8 mouse cellular contexts compared by ENCODE assay signal in genomic region chr3:88145411-88145782, GRCm38 (mm10). TPM values are rescaled to one million over a fixed set of nuclear protein-coding genes. Genes with fewer than 3 reads are reported as not detected.
A peak's percentile ranks its signal among the peaks of the same experiment; 100 is the strongest.
DNase-seq lines count a peak whose midpoint lies in the region; ATAC-seq and TF ChIP-seq lines count a peak whose summit lies in the region.

No protein-coding gene starts in this region.

- no peaks in the 10 kb centered on the region for H3K27me3 ChIP-seq in spleen, adult 2 months (ENCODE audit: control insufficient read depth, insufficient read depth, low read length)
- H3K27me3 ChIP-seq in limb, embryonic 12.5 days, result no peaks in the 10 kb centered on the region
- H3K27me3 ChIP-seq in stomach, embryonic 16.5 days (ENCODE audit: control insufficient read depth, insufficient read depth, low read length), result no peaks in the 10 kb centered on the region

- no peak for TF ChIP-seq CTCF in spleen, adult 2 months (IDR thresholded peaks at IDR 0.05; ENCODE audit: extremely low read depth, insufficient read depth, insufficient read length, insufficient replicate concordance)

- WGBS in spleen, adult 2 months, result 4% methylated on average over 4 of the region's 4 CpGs
- WGBS in limb, embryonic 12.5 days, result 23% methylated on average over 4 of the region's 4 CpGs
- WGBS in stomach, embryonic 16.5 days, result 24% methylated on average over 4 of the region's 4 CpGs

- peaks cover 1% of the 10 kb centered on the region; the same call in 1 of the 2 replicates for H3K36me3 ChIP-seq in spleen, adult 2 months (ENCODE audit: control insufficient read depth, insufficient read depth, low read length)
- 0 out of 2 replicates have a peak, but pooled peaks cover 6% of the 10 kb centered on the region for H3K36me3 ChIP-seq in limb, embryonic 12.5 days
- no peaks in the 10 kb centered on the region for H3K36me3 ChIP-seq in stomach, embryonic 16.5 days (ENCODE audit: control insufficient read depth, insufficient read depth, low read length)

- peak overlapping the region; percentile 94 for H3K4me2 ChIP-seq in limb, embryonic 12.5 days
- peak overlapping the region; percentile 74 for H3K4me2 ChIP-seq in stomach, embryonic 16.5 days (ENCODE audit: low read depth, low read length)

- H3K4me1 ChIP-seq in spleen, adult 2 months (ENCODE audit: control insufficient read depth, insufficient read depth, insufficient read length), result peaks cover 67% of the 10 kb centered on the region
- H3K4me1 ChIP-seq in limb, embryonic 12.5 days (replicated peaks), result peaks cover 88% of the 10 kb centered on the region
- H3K4me1 ChIP-seq in stomach, embryonic 16.5 days (ENCODE audit: control insufficient read depth, insufficient read depth, low read length), result peaks cover 76% of the 10 kb centered on the region

- peak overlapping the region; percentile 98 for H3K27ac ChIP-seq in spleen, adult 2 months (ENCODE audit: insufficient read depth, low read length)
- H3K27ac ChIP-seq in limb, embryonic 12.5 days, result peak overlapping the region; percentile 56; the same call in 1 of the 2 replicates
- H3K27ac ChIP-seq in stomach, embryonic 16.5 days (ENCODE audit: low read length), result peak overlapping the region; percentile 7; the same call in 1 of the 2 replicates

- no peak for TF ChIP-seq POLR2A in spleen, adult 2 months (IDR thresholded peaks at IDR 0.05; ENCODE audit: low read depth, low read length)

- no peak for DNase-seq in spleen, adult 2 months (ENCODE audit: low read depth in 1 of 2, low spot score in 2 of 2)
- no peak for DNase-seq in spleen, adult 18-20 months
- DNase-seq in cerebellum, postnatal 10 days, result peak; percentile 69 to 76
- DNase-seq in heart, adult 8-10 months (ENCODE audit: low spot score), result peak; percentile 48
- no peak for DNase-seq in urinary bladder, postnatal 25 days (ENCODE audit: low spot score)

- peak overlapping the region; percentile 24; the same call in 1 of the 2 replicates for H3K4me3 ChIP-seq in spleen, adult 2 months (ENCODE audit: extremely low read depth, insufficient read depth, insufficient read length)
- H3K4me3 ChIP-seq in limb, embryonic 12.5 days (replicated peaks), result peak overlapping the region; percentile 94
- peak overlapping the region; percentile 90; the same call in 1 of the 2 replicates for H3K4me3 ChIP-seq in stomach, embryonic 16.5 days (replicated peaks; ENCODE audit: low read length)

- ATAC-seq in limb, embryonic 12.5 days (ENCODE audit: insufficient number of reproducible peaks, insufficient read depth, low FRiP score, low TSS enrichment, low read depth), result no peak
- ATAC-seq in stomach, embryonic 16.5 days (ENCODE audit: insufficient read depth, low FRiP score), result no peak
- no peak for ATAC-seq in megakaryocyte progenitor cell, adult 5-6 weeks (replicated peaks; ENCODE audit: poor library complexity)

- no peaks in the 10 kb centered on the region for H3K9me3 ChIP-seq in limb, embryonic 12.5 days
- H3K9me3 ChIP-seq in stomach, embryonic 16.5 days (replicated peaks; ENCODE audit: control insufficient read depth, low read length), result no peaks in the 10 kb centered on the region

- H3K9ac ChIP-seq in limb, embryonic 12.5 days (replicated peaks), result peak overlapping the region; percentile 91; the same call in 1 of the 2 replicates
- peak overlapping the region; percentile 95 for H3K9ac ChIP-seq in stomach, embryonic 16.5 days (ENCODE audit: low read length)

RNA-seq across cellular contexts. Expression of gene Mef2d, which starts 3.2 kb away (rescaled TPM):
- polyA plus RNA-seq in spleen, adult 2 months (2012; rRNA removed), result 119 and 142 TPM in 2 replicates
- 100 to 1,000 TPM; 125 to 139 (median 131) TPM for total RNA-seq in heart, adult 8-10 months (2022)
- polyA plus RNA-seq in limb, embryonic 12.5 days (2016; fragmentation: Nextera tagmentation; extraction: Ambion mirVana), result 12.1 and 14.3 TPM in 2 replicates
- polyA plus RNA-seq in stomach, embryonic 16.5 days (2015; fragmentation: Nextera tagmentation; extraction: Ambion mirVana), result 15.4 and 18.2 TPM in 2 replicates
- 82.5 and 95.7 TPM in 2 replicates for total RNA-seq in megakaryocyte progenitor cell, adult 5-6 weeks (2015)
- 49.6 and 52.8 TPM in 2 replicates for total RNA-seq in megakaryocyte progenitor cell, adult 5-6 weeks (2017)

Comparison
In these comparisons a context has a peak if more than half of its experiments do, and no peak if none do; other contexts are left out.
1. DNase-seq: peak in cerebellum, postnatal 10 days (2 of 2) and heart, adult 8-10 months (single experiment); none in spleen, adult 2 months (0 of 2), spleen, adult 18-20 months (0 of 2) and urinary bladder, postnatal 25 days (single experiment).
2. H3K27ac ChIP-seq: peak in every context shown above with its lines; median percentile 98 in spleen, adult 2 months; 56 in limb, embryonic 12.5 days; 7 in stomach, embryonic 16.5 days.
3. H3K4me3 ChIP-seq: peak in every context shown above with its lines; median percentile 94 in limb, embryonic 12.5 days; 90 in stomach, embryonic 16.5 days; 24 in spleen, adult 2 months.